Mouse (Mus musculus): ENCODE measurements around the gene Atp10a. TPM values are rescaled to one million over a fixed set of nuclear protein-coding genes. Genes with fewer than 3 reads are reported as not detected.

Atp10a gene
- polyA plus RNA-seq, 1 experiment, result 6.2 TPM

DNA sequence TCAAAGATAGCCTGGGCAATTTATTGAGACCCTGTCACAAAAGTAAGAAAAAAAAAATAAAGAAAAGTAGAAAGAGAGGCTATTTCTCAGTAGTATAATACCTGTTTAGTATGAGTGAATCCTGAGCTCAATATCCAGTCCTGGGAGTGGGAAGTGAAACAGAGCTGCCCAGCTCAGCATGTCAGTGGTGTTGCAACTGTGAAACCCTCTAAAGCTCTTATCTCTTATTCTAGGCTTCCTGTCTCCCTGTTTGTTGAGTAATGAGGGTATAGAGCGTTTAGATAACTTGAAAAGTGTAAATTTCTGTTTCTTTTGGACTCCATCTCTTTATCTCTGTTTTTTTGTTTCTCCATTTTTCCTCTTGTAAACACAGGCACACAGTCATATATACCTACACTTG, 74.9 kb downstream of the Atp10a start:
- no peaks in the 10 kb centered on the region for H3K27me3 ChIP-seq (ENCODE audit: control insufficient read depth, insufficient read depth, low read length)
- H3K27ac ChIP-seq (ENCODE audit: insufficient read depth, low read length), result no peak overlapping the region
- 98% methylated on average over 1 of the region's 1 CpGs for WGBS
- no peak overlapping the region for H3K4me3 ChIP-seq (replicated peaks; ENCODE audit: insufficient read depth, low read depth, low read length)
- H3K4me1 ChIP-seq (ENCODE audit: control insufficient read depth, insufficient read depth, low read length), result no peaks in the 10 kb centered on the region
- TF ChIP-seq CTCF (IDR thresholded peaks at IDR 0.05; ENCODE audit: borderline replicate concordance, insufficient read depth, low read depth, low read length) (no peak), POLR2A (IDR thresholded peaks at IDR 0.05; ENCODE audit: borderline replicate concordance, insufficient read depth, low read length) (no peak)
- no peak for DNase-seq

DNA sequence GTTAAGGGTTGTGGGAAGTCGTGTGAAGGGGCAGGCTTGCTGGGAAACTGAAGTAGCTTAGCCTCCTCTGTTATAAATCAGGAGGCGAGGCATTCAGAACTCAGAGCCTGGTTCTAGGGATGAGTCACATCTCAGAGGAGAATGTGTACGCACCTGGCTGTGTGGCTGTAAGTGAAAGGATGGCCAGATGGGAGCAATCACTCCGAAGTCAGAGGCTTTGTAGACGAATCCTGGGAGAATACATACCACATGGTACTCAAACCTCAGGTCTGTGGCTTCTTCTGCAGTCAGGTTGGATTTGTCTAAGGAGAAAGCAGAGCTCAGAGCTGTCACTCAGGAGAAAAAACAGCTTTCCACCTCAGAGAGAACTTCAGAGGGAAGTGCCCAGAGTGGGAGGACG, 76.4 kb downstream of the Atp10a start:
- Histone ChIP-seq H3K4me3 (replicated peaks; ENCODE audit: insufficient read depth, low read depth, low read length) (no peak overlapping the region), H3K4me1 (ENCODE audit: control insufficient read depth, insufficient read depth, low read length) (no peaks in the 10 kb centered on the region), H3K27me3 (ENCODE audit: control insufficient read depth, insufficient read depth, low read length) (no peaks in the 10 kb centered on the region), H3K27ac (ENCODE audit: insufficient read depth, low read length) (no peak overlapping the region)
- no peak for TF ChIP-seq CTCF (IDR thresholded peaks at IDR 0.05; ENCODE audit: borderline replicate concordance, insufficient read depth, low read depth, low read length)
- no peak for TF ChIP-seq POLR2A (IDR thresholded peaks at IDR 0.05; ENCODE audit: borderline replicate concordance, insufficient read depth, low read length)
- 84% methylated on average over 6 of the region's 6 CpGs for WGBS
- no peak for DNase-seq

GRCm38 (mm10) chr7:58733490-58733901, 77.5 kb downstream of the Atp10a start:
- 84% methylated on average over 6 of the region's 6 CpGs for WGBS
- no peaks in the 10 kb centered on the region for H3K27me3 ChIP-seq (ENCODE audit: control insufficient read depth, insufficient read depth, low read length)

DNA sequence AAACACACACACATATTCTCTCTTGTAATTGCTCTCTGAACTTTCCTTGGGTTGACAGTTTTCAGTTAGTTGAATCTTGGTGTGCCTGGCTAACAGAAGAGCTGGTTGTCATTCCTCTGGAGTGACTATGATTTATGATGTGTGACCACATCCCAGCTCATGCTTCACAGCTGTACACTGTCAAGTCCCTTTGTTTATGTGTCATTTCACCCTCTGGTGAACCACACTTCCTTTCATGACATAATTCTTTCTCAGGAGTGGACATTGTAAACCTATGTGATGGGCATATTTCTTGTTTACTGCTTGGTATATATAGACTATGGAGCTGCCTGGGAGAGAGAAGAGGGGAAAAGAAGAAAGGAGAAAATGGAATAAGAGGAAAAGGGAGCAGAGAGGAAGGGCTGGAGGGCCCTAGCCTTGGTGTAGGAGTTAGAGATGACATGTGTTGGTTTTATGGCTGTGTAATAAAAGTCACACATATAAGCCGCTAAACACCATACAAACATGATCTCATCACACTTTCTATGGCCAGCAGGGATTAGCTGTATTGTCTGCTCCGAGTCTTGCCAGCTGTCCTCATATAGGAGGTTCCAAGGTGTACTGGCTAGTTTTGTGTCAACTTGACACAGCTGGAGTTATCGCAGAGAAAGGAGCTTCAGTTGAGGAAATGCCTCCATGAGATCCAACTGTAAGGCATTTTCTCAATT, 81.0 kb downstream of the Atp10a start:
- no peaks in the 10 kb centered on the region for H3K4me1 ChIP-seq (ENCODE audit: control insufficient read depth, insufficient read depth, low read length)
- WGBS, result 86% methylated on average over 3 of the region's 3 CpGs
- H3K27me3 ChIP-seq (ENCODE audit: control insufficient read depth, insufficient read depth, low read length), result no peaks in the 10 kb centered on the region
- DNase-seq, result no peak
- H3K4me3 ChIP-seq (replicated peaks; ENCODE audit: insufficient read depth, low read depth, low read length), result no peak overlapping the region
- H3K27ac ChIP-seq (ENCODE audit: insufficient read depth, low read length), result no peak overlapping the region
- TF ChIP-seq POLR2A (IDR thresholded peaks at IDR 0.05; ENCODE audit: borderline replicate concordance, insufficient read depth, low read length) (no peak), CTCF (IDR thresholded peaks at IDR 0.05; ENCODE audit: borderline replicate concordance, insufficient read depth, low read depth, low read length) (no peak)

More at GRCm38 (mm10) chr7:58733490-58733901, 77.5 kb downstream of the Atp10a start:
- Histone ChIP-seq H3K4me3 (replicated peaks; ENCODE audit: insufficient read depth, low read depth, low read length) (no peak overlapping the region), H3K4me1 (ENCODE audit: control insufficient read depth, insufficient read depth, low read length) (no peaks in the 10 kb centered on the region), H3K27ac (ENCODE audit: insufficient read depth, low read length) (no peak overlapping the region)
- TF ChIP-seq CTCF (IDR thresholded peaks at IDR 0.05; ENCODE audit: borderline replicate concordance, insufficient read depth, low read depth, low read length) (no peak), POLR2A (IDR thresholded peaks at IDR 0.05; ENCODE audit: borderline replicate concordance, insufficient read depth, low read length) (no peak)
- no peak for DNase-seq

DNA sequence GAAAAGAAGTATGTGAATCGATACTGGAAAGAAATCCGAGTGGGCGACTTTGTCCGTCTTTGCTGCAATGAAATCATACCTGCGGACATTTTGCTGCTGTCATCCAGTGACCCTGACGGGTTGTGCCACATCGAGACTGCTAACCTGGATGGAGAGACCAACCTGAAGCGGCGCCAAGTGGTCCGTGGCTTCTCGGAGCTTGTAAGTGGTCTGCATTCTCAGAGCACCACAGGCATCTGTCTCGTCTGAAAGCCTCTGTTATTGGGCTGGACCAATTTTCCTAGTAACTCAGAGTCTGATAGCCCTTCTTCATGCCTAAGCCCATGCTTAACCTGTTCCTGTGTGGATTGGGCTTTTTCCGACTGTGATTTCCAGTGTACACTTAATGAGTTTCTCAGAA, 84.2 kb downstream of the Atp10a start:
- H3K4me1 ChIP-seq (ENCODE audit: control insufficient read depth, insufficient read depth, low read length), result no peaks in the 10 kb centered on the region
- H3K27ac ChIP-seq (ENCODE audit: insufficient read depth, low read length), result no peak overlapping the region
- TF ChIP-seq CTCF (IDR thresholded peaks at IDR 0.05; ENCODE audit: borderline replicate concordance, insufficient read depth, low read depth, low read length) (no peak), POLR2A (IDR thresholded peaks at IDR 0.05; ENCODE audit: borderline replicate concordance, insufficient read depth, low read length) (no peak)
- no peak for DNase-seq
- H3K4me3 ChIP-seq (replicated peaks; ENCODE audit: insufficient read depth, low read depth, low read length), result no peak overlapping the region
- H3K27me3 ChIP-seq (ENCODE audit: control insufficient read depth, insufficient read depth, low read length), result no peaks in the 10 kb centered on the region
- 85% methylated on average over 13 of the region's 13 CpGs for WGBS

- DNase-seq, result no peak
- Histone ChIP-seq H3K4me1 (ENCODE audit: control insufficient read depth, insufficient read depth, low read length) (no peaks in the 10 kb centered on the region), H3K27ac (ENCODE audit: insufficient read depth, low read length) (no peak overlapping the region), H3K27me3 (ENCODE audit: control insufficient read depth, insufficient read depth, low read length) (no peaks in the 10 kb centered on the region), H3K4me3 (replicated peaks; ENCODE audit: insufficient read depth, low read depth, low read length) (no peak overlapping the region)
- TF ChIP-seq POLR2A (IDR thresholded peaks at IDR 0.05; ENCODE audit: borderline replicate concordance, insufficient read depth, low read length), result no peak
- TF ChIP-seq CTCF (IDR thresholded peaks at IDR 0.05; ENCODE audit: borderline replicate concordance, insufficient read depth, low read depth, low read length), result no peak
- WGBS, result 94% methylated on average over 4 of the region's 4 CpGs
These were observed 84.9 kb downstream of the Atp10a start for GRCm38 (mm10) chr7:58740842-58741241.

DNA sequence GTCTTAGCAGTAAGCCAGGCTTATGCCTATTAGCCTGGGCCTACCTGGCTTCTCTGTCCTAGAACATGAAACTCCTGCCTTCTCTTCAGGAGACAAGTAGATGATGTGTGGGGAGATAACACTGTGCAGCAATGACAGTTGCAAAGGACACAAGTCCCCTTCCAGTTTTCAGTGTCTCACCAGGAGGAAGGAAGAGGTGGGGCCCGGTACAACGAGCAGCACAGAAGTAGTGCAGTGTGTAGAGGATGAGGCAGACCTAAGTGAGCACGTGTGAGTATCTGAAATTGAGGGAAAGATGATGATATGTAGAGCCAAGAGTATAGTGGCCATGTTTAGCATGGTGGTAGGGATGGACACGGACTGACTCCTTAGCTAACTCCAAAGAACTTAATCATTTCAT, 86.0 kb downstream of the Atp10a start:
- whole genome bisulfite sequencing, result 86% methylated on average over 4 of the region's 4 CpGs
- Histone ChIP-seq H3K4me1 (ENCODE audit: control insufficient read depth, insufficient read depth, low read length) (no peaks in the 10 kb centered on the region), H3K27ac (ENCODE audit: insufficient read depth, low read length) (no peak overlapping the region), H3K4me3 (replicated peaks; ENCODE audit: insufficient read depth, low read depth, low read length) (no peak overlapping the region), H3K27me3 (ENCODE audit: control insufficient read depth, insufficient read depth, low read length) (no peaks in the 10 kb centered on the region)
- TF ChIP-seq CTCF (IDR thresholded peaks at IDR 0.05; ENCODE audit: borderline replicate concordance, insufficient read depth, low read depth, low read length), result no peak
- no peak for TF ChIP-seq POLR2A (IDR thresholded peaks at IDR 0.05; ENCODE audit: borderline replicate concordance, insufficient read depth, low read length)
- no peak for DNase-seq

- Histone ChIP-seq H3K27me3 (ENCODE audit: control insufficient read depth, insufficient read depth, low read length) (no peaks in the 10 kb centered on the region), H3K27ac (ENCODE audit: insufficient read depth, low read length) (no peak overlapping the region), H3K4me1 (ENCODE audit: control insufficient read depth, insufficient read depth, low read length) (no peaks in the 10 kb centered on the region), H3K4me3 (replicated peaks; ENCODE audit: insufficient read depth, low read depth, low read length) (no peak overlapping the region)
- no peak for DNase-seq
- no peak for TF ChIP-seq CTCF (IDR thresholded peaks at IDR 0.05; ENCODE audit: borderline replicate concordance, insufficient read depth, low read depth, low read length)
- TF ChIP-seq POLR2A (IDR thresholded peaks at IDR 0.05; ENCODE audit: borderline replicate concordance, insufficient read depth, low read length), result no peak
- 80% methylated on average over 1 of the region's 1 CpGs for WGBS
These were observed 86.7 kb downstream of the Atp10a start for GRCm38 (mm10) chr7:58742648-58743047.

All from cerebellum, adult 2 months (tissue).